Mouse (Mus musculus) hindbrain, postnatal 0 days (tissue): ENCODE data around the gene Rcsd1. TPM values are rescaled to one million over a fixed set of nuclear protein-coding genes. Genes with fewer than 3 reads are reported as not detected.

Source experiments
- ATAC-seq: fragments of 200-750 bp; cut with Nextera tagmentation; 2 replicates; pipeline ENCODE4 v1.8.0; 2017; ENCODE audit warnings: mild to moderate bottlenecking, moderate TSS enrichment, moderate library complexity
- DNase-seq: peaks from one replicate; pipeline ENCODE4 v3.0.0-alpha.2; 2015; ENCODE audit warnings: low spot score
- H3K27ac ChIP-seq: fragments of 300-500 bp; sonication (generic); 2 replicates; pipeline ENCODE4 v1.5.1; 2014; ENCODE audit warnings: mild to moderate bottlenecking
- H3K27me3 ChIP-seq: fragments of 300-500 bp; sonication (generic); 2 replicates; pipeline ENCODE4 v1.6.1; 2014; ENCODE audit warnings: low read length, mixed read lengths; ENCODE audit not compliant: insufficient read depth
- H3K36me3 ChIP-seq: fragments of 300-500 bp; sonication (generic); 2 replicates; pipeline ENCODE4 v1.6.1; 2014; ENCODE audit warnings: low read length, mixed read lengths; ENCODE audit not compliant: insufficient read depth
- H3K4me1 ChIP-seq: fragments of 300-500 bp; sonication (generic); 2 replicates; pipeline ENCODE4 v1.6.1; 2014; ENCODE audit warnings: antibody characterized with exemption, low read length, mixed read lengths; ENCODE audit not compliant: insufficient read depth
- H3K4me2 ChIP-seq: fragments of 300-500 bp; sonication (generic); 2 replicates; pipeline ENCODE4 v1.6.1; 2014; ENCODE audit warnings: low read depth, mild to moderate bottlenecking, low read length, moderate library complexity, mixed read lengths
- H3K4me3 ChIP-seq: fragments of 300-500 bp; sonication (generic); 2 replicates; pipeline ENCODE4 v1.5.1; 2014; ENCODE audit warnings: low read length
- H3K9ac ChIP-seq: fragments of 300-500 bp; sonication (generic); replicated peaks from 2 replicates; pipeline ENCODE4 v1.6.1; 2014; ENCODE audit warnings: mild to moderate bottlenecking, low read length, moderate library complexity, mixed read lengths
- H3K9me3 ChIP-seq: fragments of 300-500 bp; sonication (generic); 2 replicates; pipeline ENCODE4 v1.6.1; 2016; ENCODE audit warnings: low read length, mixed read lengths
- CTCF ChIP-seq: IDR thresholded peaks from 2 replicates; pipeline ENCODE4 v1.5.1; 2016; ENCODE audit warnings: antibody characterized with exemption, control low read depth, low read depth
- WGBS: fragments of 180-500 bp; shearing (Covaris S2); extraction: QIAGEN DNeasy Blood & Tissue Kit; methylation state at CpG from one replicate; pipeline ENCODE4 v1.1.7; 2014; 5-methylcytosine and 5-hydroxymethylcytosine counted together
- polyA plus RNA-seq: library from polyadenylated mRNA; unstranded; fragments of >200 nt; fragmentation: Nextera tagmentation; extraction: Ambion mirVana; gene quantifications from 2 replicates; pipeline ENCODE4 v1.2.1, GENCODE M21; 2015
- total RNA-seq: library from RNA; depleted of rRNA; stranded (reverse); fragments of >200 nt; gene quantifications from 2 replicates; pipeline ENCODE4 v1.2.3, GENCODE M21; 2014

Rcsd1 gene
- total and polyA plus RNA-seq, 2 experiments from 2014 or later = 6.0 to 9.2 TPM

DNA sequence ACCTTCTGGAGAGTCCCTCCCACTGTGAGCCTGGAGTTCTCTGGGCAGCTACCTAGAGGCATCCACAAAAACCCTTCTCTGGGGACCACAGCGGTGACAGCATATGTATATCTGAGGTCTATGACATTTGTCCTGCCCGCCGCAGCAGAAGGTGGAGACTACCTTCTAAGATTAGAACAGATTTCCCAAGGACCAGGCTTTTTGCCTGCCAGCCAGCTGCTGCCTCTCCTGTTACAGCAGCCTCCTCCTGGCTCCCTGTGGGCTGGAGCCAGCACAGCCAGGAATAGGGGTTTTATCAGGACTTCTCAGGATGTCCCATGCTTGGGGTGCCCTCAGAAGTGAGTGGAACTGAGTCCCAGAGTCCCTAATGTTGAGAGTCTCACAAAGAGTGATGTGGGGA, 32.6 kb downstream of the Rcsd1 start:
- H3K4me3 ChIP-seq = no peak overlapping the region
- 52% methylated on average over 3 of the region's 3 CpGs for WGBS
- no peak for TF ChIP-seq CTCF

DNA sequence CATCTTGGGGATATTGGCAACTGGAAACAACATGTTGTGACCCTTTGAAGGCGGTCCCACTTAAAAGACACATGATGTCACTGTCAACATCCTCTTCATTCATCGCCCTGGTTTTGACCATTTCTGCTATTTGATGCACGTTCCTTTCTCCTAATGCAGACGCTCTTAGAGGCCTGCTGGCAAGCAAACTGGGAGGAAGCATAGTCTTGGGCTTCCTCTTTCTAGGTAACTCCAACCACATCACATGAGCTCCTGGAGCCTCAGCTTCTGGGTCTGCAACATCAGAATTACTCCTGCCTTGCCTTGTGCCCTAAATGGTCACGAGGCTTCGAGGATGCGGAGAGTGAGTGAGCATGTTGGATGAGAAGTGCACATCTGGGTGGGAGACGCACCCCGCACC, 34.4 kb downstream of the Rcsd1 start:
- Histone ChIP-seq H3K9ac (no peak overlapping the region), H3K4me2 (no peak overlapping the region), H3K36me3 (no peaks in the 10 kb centered on the region), H3K9me3 (no peaks in the 10 kb centered on the region), H3K27ac (no peak overlapping the region), H3K4me1 (no peaks in the 10 kb centered on the region; the same call in 1 of the 2 replicates), H3K4me3 (no peak overlapping the region), H3K27me3 (no peaks in the 10 kb centered on the region)
- DNase-seq (no peak), ATAC-seq (no peak)
- WGBS = 90% methylated on average over 9 of the region's 9 CpGs
- no peak for TF ChIP-seq CTCF

More for the DNA sequence above, 32.6 kb downstream of the Rcsd1 start:
- H3K9me3 ChIP-seq = no peaks in the 10 kb centered on the region
- H3K9ac ChIP-seq = no peak overlapping the region
- DNase-seq (no peak), ATAC-seq (no peak)
- no peak overlapping the region for H3K4me2 ChIP-seq
- H3K27ac ChIP-seq = no peak overlapping the region
- H3K4me1 ChIP-seq = no peaks in the 10 kb centered on the region; the same call in 1 of the 2 replicates
- H3K27me3 ChIP-seq = no peaks in the 10 kb centered on the region
- no peaks in the 10 kb centered on the region for H3K36me3 ChIP-seq

DNA sequence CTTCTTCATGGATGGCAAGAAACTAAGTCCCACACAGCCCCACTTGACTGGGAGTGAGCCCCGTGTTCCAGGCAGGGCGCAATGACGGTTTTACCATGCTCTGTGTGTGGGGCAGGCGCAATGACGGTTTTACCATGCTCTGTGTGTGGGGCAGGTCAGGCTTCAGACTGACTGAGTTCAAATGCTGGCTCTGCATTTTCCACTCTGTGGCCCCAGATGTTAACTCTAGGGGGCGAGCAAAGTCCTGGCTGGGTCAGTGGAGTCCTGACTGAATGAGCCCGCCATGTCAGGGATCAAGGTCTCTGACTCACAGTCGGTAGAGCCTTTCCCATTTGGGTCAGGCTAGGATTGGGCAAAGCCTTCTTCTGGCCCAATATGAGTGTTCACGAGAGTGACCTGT, 37.2 kb downstream of the Rcsd1 start:
- Histone ChIP-seq H3K36me3 (no peaks in the 10 kb centered on the region), H3K9me3 (no peaks in the 10 kb centered on the region), H3K4me3 (no peak overlapping the region), H3K9ac (no peak overlapping the region), H3K4me2 (no peak overlapping the region), H3K27ac (no peak overlapping the region), H3K4me1 (no peaks in the 10 kb centered on the region), H3K27me3 (no peaks in the 10 kb centered on the region)
- no peak for DNase-seq
- 77% methylated on average over 9 of the region's 9 CpGs for WGBS
- ATAC-seq = no peak
- no peak for TF ChIP-seq CTCF

DNA sequence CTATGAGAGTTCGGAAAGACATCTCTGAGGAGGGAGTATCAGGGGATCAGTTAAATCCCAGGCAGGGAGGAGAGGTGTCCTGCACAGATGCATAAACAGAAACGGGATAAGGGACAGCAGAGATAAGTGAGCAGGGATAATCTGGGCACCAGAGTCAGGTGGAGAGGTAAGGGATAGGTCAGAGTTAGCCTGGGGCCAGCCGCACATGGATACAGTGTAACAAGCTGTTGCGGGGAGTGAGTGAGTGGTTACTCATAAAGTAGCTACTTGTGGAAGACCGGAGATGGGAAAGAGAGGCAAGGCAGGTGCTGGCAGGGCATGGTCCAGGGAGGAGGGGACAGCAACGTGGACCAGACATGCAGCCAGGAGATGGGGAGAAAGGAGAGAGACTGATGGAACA, 39.5 kb downstream of the Rcsd1 start:
- no peak for ATAC-seq
- Histone ChIP-seq H3K36me3 (no peaks in the 10 kb centered on the region), H3K9me3 (no peaks in the 10 kb centered on the region), H3K27me3 (no peaks in the 10 kb centered on the region), H3K27ac (no peak overlapping the region), H3K4me3 (no peak overlapping the region), H3K4me1 (no peaks in the 10 kb centered on the region), H3K9ac (no peak overlapping the region), H3K4me2 (no peak overlapping the region)
- no peak for TF ChIP-seq CTCF
- 81% methylated on average over 6 of the region's 6 CpGs for WGBS
- DNase-seq = no peak

DNA sequence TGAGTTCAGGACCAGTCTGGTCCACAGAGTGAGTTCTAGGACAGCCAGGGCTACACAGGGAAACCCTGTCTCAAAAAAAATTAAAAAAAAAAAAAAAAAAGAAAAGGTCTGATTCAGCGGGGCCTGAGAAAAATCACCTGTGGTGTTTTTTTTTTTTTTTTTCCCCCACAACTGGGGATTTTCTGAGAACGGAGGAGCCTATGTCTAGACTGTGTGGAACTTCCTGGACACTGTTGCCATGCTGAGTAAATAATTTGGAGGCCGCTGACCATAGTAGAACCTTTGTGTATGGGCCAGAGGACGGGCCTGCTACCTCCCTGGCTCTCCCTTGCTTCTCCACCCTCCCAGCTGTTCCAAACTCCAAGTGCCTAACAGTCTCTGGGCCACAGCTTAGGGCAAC, 40.7 kb downstream of the Rcsd1 start:
- ATAC-seq = no peak
- Histone ChIP-seq H3K36me3 (no peaks in the 10 kb centered on the region), H3K4me1 (no peaks in the 10 kb centered on the region), H3K9me3 (no peaks in the 10 kb centered on the region), H3K4me3 (no peak overlapping the region), H3K27me3 (no peaks in the 10 kb centered on the region), H3K4me2 (no peak overlapping the region), H3K27ac (no peak overlapping the region), H3K9ac (no peak overlapping the region)
- no peak for TF ChIP-seq CTCF
- no peak for DNase-seq
- WGBS = 67% methylated on average over 4 of the region's 4 CpGs

DNA sequence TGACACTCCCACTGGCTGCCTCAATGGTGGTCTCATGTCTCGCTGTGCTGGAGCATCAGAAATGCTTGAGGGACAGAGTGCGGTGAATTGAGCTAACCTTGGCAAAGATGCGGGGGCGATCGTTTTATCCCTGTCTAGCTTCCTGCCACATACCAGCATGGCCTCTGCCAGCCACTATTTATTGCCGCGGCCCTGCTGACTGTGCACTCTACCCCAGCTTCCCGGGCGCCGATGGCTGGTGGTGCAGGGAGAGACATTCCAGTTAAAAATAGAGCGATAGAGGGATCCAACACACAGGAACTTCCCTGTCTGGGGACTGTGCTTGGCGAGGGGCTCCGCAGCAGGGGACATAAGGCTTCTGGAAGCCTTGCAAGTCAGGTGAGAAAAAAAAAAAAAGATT, 42.2 kb downstream of the Rcsd1 start:
- no peak overlapping the region for H3K4me3 ChIP-seq
- no peak for TF ChIP-seq CTCF
- H3K9me3 ChIP-seq = no peaks in the 10 kb centered on the region
- no peak overlapping the region for H3K9ac ChIP-seq
- 62% methylated on average over 13 of the region's 13 CpGs for WGBS
- H3K27me3 ChIP-seq = no peaks in the 10 kb centered on the region
- no peaks in the 10 kb centered on the region for H3K4me1 ChIP-seq
- ATAC-seq (no peak), DNase-seq (no peak)
- no peak overlapping the region for H3K4me2 ChIP-seq
- no peak overlapping the region for H3K27ac ChIP-seq
- no peaks in the 10 kb centered on the region for H3K36me3 ChIP-seq

DNA sequence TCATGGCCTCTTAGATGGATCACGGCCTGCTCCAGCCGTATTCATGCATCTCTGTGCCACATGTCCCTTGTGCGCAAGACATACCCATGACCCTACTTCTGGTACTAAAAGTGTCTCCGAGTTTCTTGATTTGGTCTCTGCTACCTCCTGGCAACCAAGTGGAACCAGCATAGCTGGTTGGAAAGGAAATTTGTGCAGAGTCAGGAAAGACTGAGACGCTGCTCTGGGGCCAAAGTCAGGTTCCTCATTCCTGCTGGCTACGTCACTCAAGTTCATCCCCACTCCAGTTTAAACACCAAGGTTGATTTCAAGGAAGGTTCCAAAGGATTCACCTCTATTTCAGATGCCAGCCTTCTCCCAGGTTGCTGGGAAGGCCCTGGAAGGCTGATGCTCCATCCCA, 42.6 kb downstream of the Rcsd1 start:
- Histone ChIP-seq H3K36me3 (no peaks in the 10 kb centered on the region), H3K4me2 (no peak overlapping the region)
- ATAC-seq = no peak

More for the DNA sequence above, 42.6 kb downstream of the Rcsd1 start:
- Histone ChIP-seq H3K27me3 (no peaks in the 10 kb centered on the region), H3K9ac (no peak overlapping the region), H3K4me3 (no peak overlapping the region), H3K9me3 (no peaks in the 10 kb centered on the region), H3K4me1 (no peaks in the 10 kb centered on the region), H3K27ac (no peak overlapping the region)
- no peak for TF ChIP-seq CTCF
- WGBS = 94% methylated on average over 6 of the region's 6 CpGs
- DNase-seq = no peak
